In the genomic region with DNA sequence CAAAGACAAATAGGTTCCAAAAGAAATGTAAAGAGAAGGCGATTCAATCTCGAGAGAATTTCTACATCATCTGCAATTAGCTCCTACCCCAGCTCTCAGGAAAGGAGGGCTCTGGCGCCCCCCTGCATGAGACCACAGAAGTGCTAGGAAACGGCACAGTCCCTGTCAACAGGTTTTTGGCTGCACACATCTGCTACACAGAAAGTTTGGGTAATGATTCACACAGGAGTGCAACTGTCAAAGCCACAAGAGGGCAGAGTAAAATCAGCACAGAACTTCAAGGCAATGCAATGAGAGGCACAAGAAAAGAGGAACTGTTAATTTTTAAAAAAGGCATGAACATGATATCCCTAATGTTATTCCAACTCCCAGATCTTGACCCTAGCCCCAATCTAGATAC, we compare ENCODE assay signal across 9 mouse cellular contexts. TPM values are rescaled to one million over a fixed set of nuclear protein-coding genes. Genes with fewer than 3 reads are reported as not detected.
DNase-seq lines count a peak whose midpoint lies in the region; ATAC-seq and TF ChIP-seq lines count a peak whose summit lies in the region.
"Had no signal": no experiment of that assay in that cellular context is flagged by ENCODE, and none has a peak within 500 bp of the region (broad histone marks: within the 10 kb centered on the region; RNA-seq: fewer than 3 reads in every experiment).

No protein-coding gene starts in this region.

- H3K27ac ChIP-seq in liver, embryonic 12.5 days, result no peak overlapping the region
- no peak overlapping the region for H3K27ac ChIP-seq in heart, postnatal 0 days (ENCODE audit: low read depth)
- H3K27ac ChIP-seq: heart, embryonic 15.5 days had no signal

- DNase-seq in embryo, embryonic 10 days (ENCODE audit: low spot score), result peak; percentile 32
- no peak for DNase-seq in embryo, embryonic 9.5 days (ENCODE audit: extremely low spot score)
- DNase-seq in liver (peak; percentile 32), MEL-GATA-1-ER (ENCODE audit: extremely low read depth, low read depth) (peak; percentile 43)
- no peak for DNase-seq in heart, postnatal 0 days (ENCODE audit: low spot score)
- DNase-seq in spleen, adult 12 weeks (ENCODE audit: low spot score), result no peak

- H3K4me1 ChIP-seq in liver, embryonic 12.5 days, result peaks cover 25% of the 10 kb centered on the region
- H3K4me1 ChIP-seq in heart, postnatal 0 days (ENCODE audit: control insufficient read depth, insufficient read depth), result no peaks in the 10 kb centered on the region

- 56% methylated on average over 4 of the region's 4 CpGs for WGBS in liver, embryonic 12.5 days (ENCODE audit: insufficient replicate concordance)
- 51% methylated on average over 4 of the region's 4 CpGs for whole genome bisulfite sequencing in heart, postnatal 0 days

- H3K4me2 ChIP-seq in liver, embryonic 12.5 days, result no peak overlapping the region
- no peak overlapping the region for H3K4me2 ChIP-seq in heart, postnatal 0 days (ENCODE audit: low read depth, low read length)
- H3K4me2 ChIP-seq: heart, embryonic 15.5 days had no signal

- TF ChIP-seq EP300 in heart, postnatal 0 days (IDR thresholded peaks at IDR 0.05; ENCODE audit: low read depth), result no peak

- no peaks in the 10 kb centered on the region for H3K9me3 ChIP-seq in liver, embryonic 12.5 days (replicated peaks)
- no peaks in the 10 kb centered on the region for H3K9me3 ChIP-seq in heart, postnatal 0 days (replicated peaks; ENCODE audit: control insufficient read depth, low read length)
- H3K9me3 ChIP-seq: heart, embryonic 15.5 days had no signal

- H3K36me3 ChIP-seq in liver, embryonic 12.5 days, result peaks cover 61% of the 10 kb centered on the region
- peaks cover 22% of the 10 kb centered on the region; the same call in 1 of the 2 replicates for H3K36me3 ChIP-seq in heart, postnatal 0 days (replicated peaks; ENCODE audit: control insufficient read depth, insufficient read depth, low read length)

- no peaks in the 10 kb centered on the region for H3K27me3 ChIP-seq in liver, embryonic 12.5 days (replicated peaks)
- H3K27me3 ChIP-seq in heart, postnatal 0 days (ENCODE audit: control insufficient read depth, insufficient read depth, low read length), result no peaks in the 10 kb centered on the region
- H3K27me3 ChIP-seq: heart, embryonic 15.5 days had no signal

- TF ChIP-seq CTCF in heart, postnatal 0 days (IDR thresholded peaks at IDR 0.05; ENCODE audit: low read depth), result peak; percentile 38

- H3K4me3 ChIP-seq in liver, embryonic 12.5 days, result no peak overlapping the region
- H3K4me3 ChIP-seq in heart, postnatal 0 days (ENCODE audit: low read depth, low read length), result no peak overlapping the region
- H3K4me3 ChIP-seq: heart, embryonic 15.5 days had no signal

- no peak for ATAC-seq in liver, embryonic 12.5 days
- no peak for ATAC-seq in heart, postnatal 0 days (ENCODE audit: insufficient read depth, low read depth)
- ATAC-seq in megakaryocyte, adult 5-6 weeks (ENCODE audit: poor library complexity, severe bottlenecking), result peak; percentile 73

- no peak overlapping the region for H3K9ac ChIP-seq in liver, embryonic 12.5 days
- no peak overlapping the region for H3K9ac ChIP-seq in heart, postnatal 0 days (replicated peaks; ENCODE audit: low read depth, low read length)
- H3K9ac ChIP-seq: heart, embryonic 15.5 days had no signal

RNA-seq across cellular contexts. Expression of gene Psmb7, which starts 27.8 kb away (rescaled TPM):
- polyA plus RNA-seq in liver, embryonic 12.5 days (2016; fragmentation: Nextera tagmentation; extraction: Ambion mirVana), result 195 and 196 TPM in 2 replicates
- 220 and 239 TPM in 2 replicates for total RNA-seq in heart, postnatal 0 days (2014; rRNA removed; ENCODE audit: low replicate concordance)
- 241 and 243 TPM in 2 replicates for polyA plus RNA-seq in heart, postnatal 0 days (2015; fragmentation: Nextera tagmentation; extraction: Ambion mirVana)
- total RNA-seq in megakaryocyte, adult 5-6 weeks (2015), result 193 and 197 TPM in 2 replicates
- 237 and 268 TPM in 2 replicates for total RNA-seq in megakaryocyte, adult 5-6 weeks (2017)

Comparison
In these comparisons a context has a peak if more than half of its experiments do, and no peak if none do; other contexts are left out.
1. DNase-seq: peak in embryo, embryonic 10 days (single experiment), liver (single experiment) and MEL-GATA-1-ER (single experiment); none in embryo, embryonic 9.5 days (single experiment), heart, postnatal 0 days (single experiment) and spleen, adult 12 weeks (single experiment).